Mouse (Mus musculus): ENCODE results near the gene Serpinb6c. TPM values are rescaled to one million over a fixed set of nuclear protein-coding genes. Genes with fewer than 3 reads are reported as not detected.

Gene Serpinb6c
- total RNA-seq, 2 experiments from 2014 or later, result 0.52 TPM; not detected in 1

Other genes starting within 250 kb of the Serpinb6c start
- not detected for gene Serpinb6d, start 244.3 kb downstream of the Serpinb6c start, total RNA-seq (2021)
- gene Serpinb6e, start 62.3 kb downstream of the Serpinb6c start, total RNA-seq (2021), result not detected
- gene Nqo2, start 59.0 kb upstream of the Serpinb6c start, total RNA-seq (2021), result 10 to 100 TPM; 13.2 to 17.2 TPM
- gene Ripk1, start 96.7 kb upstream of the Serpinb6c start, total RNA-seq (2021), result 1 to 10 TPM; 2.7 to 3.2 TPM
- gene Serpinb6a, start 97.1 kb upstream of the Serpinb6c start, total RNA-seq (2021), result 100 to 1,000 TPM; 167 to 256 TPM
- 10 to 100 TPM; 23.7 to 25.8 TPM for gene Bphl, start 131.9 kb upstream of the Serpinb6c start, total RNA-seq (2021)
- gene Tubb2a, start 172.3 kb upstream of the Serpinb6c start, total RNA-seq (2021), result 10 to 100 TPM; 10.0 to 17.1 TPM
- gene Tubb2b, start 224.8 kb upstream of the Serpinb6c start, total RNA-seq (2021), result 1 to 10 TPM; 1.6 to 2.8 TPM

Measured in gastrocnemius, adult 18-20 months (tissue).